Mouse (Mus musculus) liver, embryonic 14.5 days (tissue): ENCODE results near the gene As3mt. TPM values are rescaled to one million over a fixed set of nuclear protein-coding genes. Genes with fewer than 3 reads are reported as not detected.

Source experiments
- ATAC-seq: fragments of 200-750 bp; cut with Nextera tagmentation; 2 replicates; pipeline ENCODE4 v1.8.0; 2017; ENCODE audit warnings: moderate number of reproducible peaks, mild to moderate bottlenecking, moderate library complexity; ENCODE audit not compliant: insufficient read depth
- DNase-seq, 3 experiments: peaks; one replicate each; pipeline ENCODE4 v3.0.0-alpha.2; 2012 to 2013; ENCODE audit warnings: low read depth in 3 of 3, low spot score in 3 of 3
- H3K27ac ChIP-seq: fragments of 300-500 bp; sonication (generic); 2 replicates; pipeline ENCODE4 v1.5.1; 2014; ENCODE audit warnings: moderate library complexity, mild to moderate bottlenecking, control low read depth, inconsistent platforms
- H3K27me3 ChIP-seq: fragments of 300-500 bp; sonication (generic); 2 replicates; pipeline ENCODE4 v1.6.1; 2014; ENCODE audit warnings: mild to moderate bottlenecking, low read length, moderate library complexity; ENCODE audit not compliant: control insufficient read depth, insufficient read depth
- H3K36me3 ChIP-seq: fragments of 300-500 bp; sonication (generic); replicated peaks from 2 replicates; pipeline ENCODE4 v1.6.1; 2014; ENCODE audit warnings: low read depth; ENCODE audit not compliant: control insufficient read depth, insufficient read depth
- H3K4me1 ChIP-seq, 2 experiments: fragments of 200-500 bp in 1 of 2; fragments of 300-500 bp in 1 of 2; sonication (generic) in 1 of 2; replicated peaks; 2 replicates each; pipeline ENCODE4 v1.6.1; 2012 to 2014; ENCODE audit warnings: antibody characterized with exemption in 1 of 2, inconsistent platforms in 1 of 2, low read length in 1 of 2; ENCODE audit not compliant: control insufficient read depth in 2 of 2, insufficient read depth in 2 of 2
- H3K4me2 ChIP-seq: fragments of 300-500 bp; sonication (generic); 2 replicates; pipeline ENCODE4 v1.6.1; 2014; ENCODE audit warnings: low read depth, mild to moderate bottlenecking, control low read depth, moderate library complexity
- H3K4me3 ChIP-seq, 2 experiments: fragments of 200-500 bp in 1 of 2; fragments of 300-500 bp in 1 of 2; sonication (generic) in 1 of 2; 2 replicates each; pipeline ENCODE4 v1.5.1; 2012 to 2014; ENCODE audit warnings: low read depth in 2 of 2, low read length in 2 of 2, mild to moderate bottlenecking in 2 of 2, control low read depth in 1 of 2, inconsistent platforms in 1 of 2, moderate library complexity in 1 of 2; ENCODE audit not compliant: insufficient read depth in 1 of 2
- H3K9ac ChIP-seq: fragments of 300-500 bp; sonication (generic); replicated peaks from 2 replicates; pipeline ENCODE4 v1.6.1; 2014; ENCODE audit warnings: mild to moderate bottlenecking, control low read depth, moderate library complexity
- H3K9me3 ChIP-seq: fragments of 300-500 bp; sonication (generic); 2 replicates; pipeline ENCODE4 v1.6.1; 2016; ENCODE audit warnings: low read length, mixed read lengths; ENCODE audit not compliant: control insufficient read depth
- CTCF ChIP-seq: IDR thresholded peaks from 2 replicates; pipeline ENCODE4 v1.5.1; 2016; ENCODE audit warnings: antibody characterized with exemption, low read depth, control low read depth
- EP300 ChIP-seq: IDR thresholded peaks from 2 replicates; pipeline ENCODE4 v1.6.1; 2016; ENCODE audit warnings: antibody characterized with exemption, low read depth
- WGBS: fragments of 180-500 bp; shearing (Covaris S2); extraction: QIAGEN DNeasy Blood & Tissue Kit; methylation state at CpG from one replicate; pipeline ENCODE4 v1.1.7; 2014; ENCODE audit not compliant: insufficient replicate concordance; 5-methylcytosine and 5-hydroxymethylcytosine counted together
- polyA plus RNA-seq, 2 experiments: library from polyadenylated mRNA; depleted of rRNA in 1 of 2; stranded (reverse) in 1 of 2; unstranded in 1 of 2; fragments of >200 nt; fragmentation: Nextera tagmentation in 1 of 2; extraction: Ambion mirVana in 1 of 2; gene quantifications; 2 replicates each; pipeline versions ENCODE4 v1.2.1 to v1.2.3; 2012 to 2014

The As3mt gene
- polyA plus RNA-seq, 2 experiments, result 5.1 to 12.8 TPM

- Histone ChIP-seq H3K9me3 (no peaks in the 10 kb centered on the region), H3K4me2 (no peak overlapping the region), H3K36me3 (no peaks in the 10 kb centered on the region), H3K27ac (no peak overlapping the region), H3K9ac (no peak overlapping the region), H3K4me1 (no peaks in the 10 kb centered on the region), H3K27me3 (no peaks in the 10 kb centered on the region), H3K4me3 (no peak overlapping the region)
- no peak for TF ChIP-seq CTCF
- no peak for TF ChIP-seq EP300
- WGBS, result 48% methylated on average over 19 of the region's 19 CpGs
- ATAC-seq (no peak), DNase-seq (no peak)
These were observed 9.3 kb upstream of the As3mt start for GRCm38 (mm10) chr19:46697840-46698517.

DNA sequence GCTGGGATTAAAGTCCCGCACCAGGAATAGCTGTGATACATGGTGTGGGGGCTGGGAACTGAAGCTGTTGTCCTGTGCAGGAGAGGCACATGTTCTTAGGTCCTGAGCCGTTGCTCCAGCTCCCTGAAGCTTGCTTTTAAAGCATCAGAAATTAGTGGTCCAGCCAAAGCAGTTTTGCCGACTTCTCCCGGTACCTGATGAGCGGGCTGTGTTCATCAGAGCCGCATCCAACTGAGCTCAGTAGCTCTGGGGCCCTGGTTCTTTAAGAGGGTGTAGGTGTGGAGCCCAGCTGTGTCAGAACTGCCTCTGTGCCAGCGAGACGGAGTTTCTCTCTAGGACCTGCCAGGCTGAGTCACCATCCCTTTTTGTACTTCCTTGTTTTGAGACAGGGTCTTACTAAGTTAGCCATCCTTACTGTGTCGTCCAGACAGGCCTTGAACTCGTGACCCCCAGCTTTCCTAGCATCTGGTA lies 8.2 kb upstream of the As3mt start:
- Histone ChIP-seq H3K4me2 (no peak overlapping the region), H3K36me3 (no peaks in the 10 kb centered on the region), H3K9ac (no peak overlapping the region), H3K27me3 (no peaks in the 10 kb centered on the region; the same call in 1 of the 2 replicates), H3K4me3 (no peak overlapping the region), H3K4me1 (no peaks in the 10 kb centered on the region), H3K9me3 (no peaks in the 10 kb centered on the region), H3K27ac (no peak overlapping the region)
- WGBS, result 49% methylated on average over 10 of the region's 10 CpGs
- TF ChIP-seq EP300, result no peak
- no peak for TF ChIP-seq CTCF
- DNase-seq (no peak), ATAC-seq (no peak)

- H3K4me3 ChIP-seq, result no peak overlapping the region
- no peaks in the 10 kb centered on the region for H3K9me3 ChIP-seq
- no peaks in the 10 kb centered on the region for H3K36me3 ChIP-seq
- H3K4me2 ChIP-seq, result no peak overlapping the region
- no peak for DNase-seq
- H3K9ac ChIP-seq, result no peak overlapping the region
- WGBS, result 73% methylated on average over 9 of the region's 9 CpGs
- ATAC-seq, result no peak
- H3K4me1 ChIP-seq, result peaks cover 0 to 4% of the 10 kb centered on the region in 2 experiments; a peak in 1 of 4 replicates
- no peak overlapping the region for H3K27ac ChIP-seq
- H3K27me3 ChIP-seq, result no peaks in the 10 kb centered on the region; the same call in 1 of the 2 replicates
- TF ChIP-seq EP300, result no peak
- TF ChIP-seq CTCF, result no peak
These were observed 6.1 kb upstream of the As3mt start for GRCm38 (mm10) chr19:46701156-46701555.

DNA sequence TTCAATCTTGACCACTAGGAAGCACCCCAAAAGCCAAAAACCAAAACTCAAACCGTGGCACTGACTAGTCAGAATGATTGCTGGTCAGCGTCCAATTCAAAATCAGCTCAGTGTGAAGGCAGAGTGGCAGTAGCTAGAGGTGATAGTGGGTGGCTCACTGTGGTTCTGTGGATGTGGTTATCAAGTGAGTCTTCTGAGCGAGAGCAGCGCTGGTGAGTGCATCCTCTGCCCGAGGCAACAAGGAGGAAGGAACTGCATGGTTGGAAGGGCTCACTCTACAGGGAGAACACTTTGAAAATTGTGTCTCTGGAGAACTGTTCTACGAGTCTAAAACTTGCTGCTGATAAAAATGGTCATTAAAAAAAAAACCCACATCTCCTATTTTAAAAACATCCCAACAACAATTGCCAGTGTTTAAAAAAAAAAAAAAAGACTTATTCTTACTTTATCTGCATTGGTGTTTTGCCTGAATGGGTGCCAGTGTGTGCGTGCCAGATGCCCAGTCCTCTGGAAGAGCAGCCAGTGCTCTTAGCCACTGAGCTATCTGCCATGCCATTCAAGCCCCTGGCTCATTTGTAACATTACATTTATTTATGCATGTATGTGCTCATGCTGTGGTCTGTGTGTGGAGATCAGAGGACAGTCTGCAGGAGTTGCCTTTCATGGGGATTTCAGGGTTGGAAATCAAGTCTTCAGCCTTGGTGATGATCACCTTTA lies 1.3 kb upstream of the As3mt start:
- H3K9me3 ChIP-seq, result no peaks in the 10 kb centered on the region
- no peak overlapping the region for H3K4me2 ChIP-seq
- H3K9ac ChIP-seq, result no peak overlapping the region
- no peak for ATAC-seq
- no peaks in the 10 kb centered on the region; the same call in 1 of the 2 replicates for H3K27me3 ChIP-seq
- no peak overlapping the region for H3K27ac ChIP-seq
- no peak for DNase-seq
- WGBS, result 15% methylated on average over 7 of the region's 7 CpGs
- peaks cover 0 to 22% of the 10 kb centered on the region in 2 experiments; a peak in 2 of 4 replicates for H3K4me1 ChIP-seq
- no peaks in the 10 kb centered on the region for H3K36me3 ChIP-seq
- TF ChIP-seq CTCF (no peak), EP300 (no peak)
- no peak overlapping the region for H3K4me3 ChIP-seq

GRCm38 (mm10) chr19:46706540-46707295 lies 540 bp upstream of the As3mt start:
- DNase-seq (no peak), ATAC-seq (no peak)
- Histone ChIP-seq H3K9me3 (no peaks in the 10 kb centered on the region), H3K27ac (no peak overlapping the region), H3K4me2 (peak overlapping the region; percentile 73), H3K36me3 (no peaks in the 10 kb centered on the region), H3K4me3 (peak overlapping the region; percentile 58 to 77; a peak in 3 of 4 replicates), H3K4me1 (peaks cover 0 to 22% of the 10 kb centered on the region in 2 experiments; a peak in 2 of 4 replicates), H3K9ac (no peak overlapping the region), H3K27me3 (no peaks in the 10 kb centered on the region; the same call in 1 of the 2 replicates)
- TF ChIP-seq CTCF (no peak), EP300 (no peak)
- 37% methylated on average over 9 of the region's 9 CpGs for WGBS
